Mouse (Mus musculus) midbrain, embryonic 15.5 days (tissue): ENCODE results near the gene Ldb2. TPM values are rescaled to one million over a fixed set of nuclear protein-coding genes. Genes with fewer than 3 reads are reported as not detected.

Source experiments
- ATAC-seq: fragments of 200-750 bp; cut with Nextera tagmentation; replicated peaks from 2 replicates; pipeline ENCODE4 v1.8.0; 2017; ENCODE audit warnings: moderate TSS enrichment
- H3K27ac ChIP-seq: fragments of 300-500 bp; sonication (generic); 2 replicates; pipeline ENCODE4 v1.5.1; 2015; ENCODE audit warnings: mild to moderate bottlenecking, inconsistent platforms
- H3K27me3 ChIP-seq: fragments of 300-500 bp; sonication (generic); replicated peaks from 2 replicates; pipeline ENCODE4 v1.6.1; 2015; ENCODE audit warnings: inconsistent platforms
- H3K36me3 ChIP-seq: fragments of 300-500 bp; sonication (generic); replicated peaks from 2 replicates; pipeline ENCODE4 v1.6.1; 2015; ENCODE audit warnings: inconsistent platforms
- H3K4me1 ChIP-seq: fragments of 300-500 bp; sonication (generic); 2 replicates; pipeline ENCODE4 v1.6.1; 2015; ENCODE audit warnings: inconsistent platforms
- H3K4me2 ChIP-seq: fragments of 300-500 bp; sonication (generic); 2 replicates; pipeline ENCODE4 v1.6.1; 2015; ENCODE audit warnings: inconsistent platforms, mild to moderate bottlenecking, moderate library complexity
- H3K4me3 ChIP-seq: fragments of 300-500 bp; sonication (generic); 2 replicates; pipeline ENCODE4 v1.5.1; 2015; ENCODE audit warnings: mild to moderate bottlenecking, inconsistent platforms
- H3K9ac ChIP-seq: fragments of 300-500 bp; sonication (generic); 2 replicates; pipeline ENCODE4 v1.6.1; 2015; ENCODE audit warnings: mild to moderate bottlenecking, inconsistent platforms
- H3K9me3 ChIP-seq: fragments of 300-500 bp; sonication (generic); 2 replicates; pipeline ENCODE4 v1.6.1; 2016; ENCODE audit warnings: inconsistent platforms
- WGBS: fragments of 180-500 bp; shearing (Covaris S2); methylation state at CpG from one replicate; pipeline ENCODE4 v1.1.7; 2015; ENCODE audit warnings: mixed read lengths; 5-methylcytosine and 5-hydroxymethylcytosine counted together
- polyA plus RNA-seq: library from polyadenylated mRNA; unstranded; fragments of >200 nt; fragmentation: Nextera tagmentation; extraction: Ambion mirVana; gene quantifications from 2 replicates; pipeline ENCODE4 v1.2.1, GENCODE M21; 2015

Gene Ldb2
- polyA plus RNA-seq, 1 experiment from 2014 or later, result 81.0 TPM

DNA sequence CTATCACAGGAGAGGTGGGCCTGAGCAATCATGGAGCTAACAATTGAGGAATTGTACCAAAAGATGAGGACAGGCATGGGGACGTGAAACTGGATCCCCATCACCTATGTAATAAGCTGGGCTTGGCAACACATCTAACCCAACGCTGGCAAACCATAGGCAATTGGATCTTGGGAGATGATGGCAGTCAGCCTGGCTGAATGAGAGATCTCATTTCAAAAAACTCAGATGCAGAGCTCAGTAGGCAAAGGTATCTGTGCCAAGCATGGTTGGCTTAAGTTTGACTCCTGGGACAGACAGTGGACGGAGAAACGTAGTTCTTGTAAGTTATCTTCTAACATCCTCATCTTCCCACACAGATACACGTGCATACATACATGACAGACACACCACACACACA is 294.3 kb downstream of the Ldb2 start:
- Histone ChIP-seq H3K4me1 (no peaks in the 10 kb centered on the region), H3K4me2 (no peak overlapping the region), H3K27me3 (no peaks in the 10 kb centered on the region), H3K9ac (no peak overlapping the region), H3K9me3 (no peaks in the 10 kb centered on the region), H3K36me3 (no peaks in the 10 kb centered on the region), H3K27ac (no peak overlapping the region), H3K4me3 (no peak overlapping the region)
- ATAC-seq, result no peak
- 89% methylated on average over 5 of the region's 5 CpGs for WGBS

DNA sequence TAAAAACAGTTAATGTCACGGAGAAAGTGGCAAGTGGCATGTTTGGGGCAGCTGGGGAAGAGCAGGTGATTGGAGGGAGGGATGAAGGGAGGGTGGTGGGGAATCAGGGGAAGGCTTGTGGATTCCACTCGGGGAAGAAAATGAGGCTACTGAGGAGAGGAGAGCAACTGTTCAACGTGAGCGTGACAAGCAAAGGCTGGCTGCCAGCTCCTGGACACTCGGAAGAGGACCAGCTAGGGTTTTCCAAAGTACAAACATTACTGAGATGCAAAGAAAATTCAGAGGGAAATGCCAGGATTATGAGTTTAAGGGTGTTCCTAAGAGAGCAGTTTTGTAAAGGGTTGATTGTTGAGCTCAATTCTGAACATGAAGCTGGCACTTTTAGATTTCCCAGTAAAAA is 294.7 kb downstream of the Ldb2 start:
- WGBS, result 71% methylated on average over 5 of the region's 5 CpGs
- no peak overlapping the region for H3K9ac ChIP-seq
- no peak overlapping the region for H3K4me2 ChIP-seq
- no peak overlapping the region for H3K4me3 ChIP-seq
- no peaks in the 10 kb centered on the region for H3K9me3 ChIP-seq
- H3K36me3 ChIP-seq, result no peaks in the 10 kb centered on the region
- H3K27ac ChIP-seq, result no peak overlapping the region
- ATAC-seq, result no peak
- no peaks in the 10 kb centered on the region for H3K27me3 ChIP-seq
- no peaks in the 10 kb centered on the region for H3K4me1 ChIP-seq

GRCm38 (mm10) chr5:44498229-44498628 is 301.3 kb downstream of the Ldb2 start:
- Histone ChIP-seq H3K4me3 (no peak overlapping the region), H3K4me1 (no peaks in the 10 kb centered on the region; the same call in 1 of the 2 replicates), H3K4me2 (no peak overlapping the region), H3K36me3 (no peaks in the 10 kb centered on the region), H3K27me3 (no peaks in the 10 kb centered on the region), H3K9me3 (no peaks in the 10 kb centered on the region), H3K9ac (no peak overlapping the region), H3K27ac (no peak overlapping the region)
- no peak for ATAC-seq
- WGBS, result 90% methylated on average over 1 of the region's 1 CpGs

DNA sequence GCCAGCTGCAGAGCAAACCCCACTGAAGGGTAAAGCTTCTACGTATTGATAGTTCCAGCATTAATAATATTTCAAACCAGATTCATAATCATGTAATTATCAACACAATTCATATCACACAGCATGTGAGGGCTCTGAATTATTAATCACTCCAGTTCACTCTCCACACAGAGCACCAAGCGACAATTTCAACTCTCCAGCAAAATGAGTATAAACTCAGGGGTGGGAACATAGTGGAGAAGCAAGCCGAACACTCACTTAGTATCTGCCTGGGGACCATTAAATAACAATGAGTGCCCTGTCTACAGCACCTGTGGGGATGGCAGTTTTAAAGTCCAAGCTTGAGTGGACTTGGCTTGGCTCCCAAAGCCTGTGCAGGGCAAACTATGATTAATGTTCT is 302.6 kb downstream of the Ldb2 start:
- Histone ChIP-seq H3K9me3 (no peaks in the 10 kb centered on the region), H3K27me3 (no peaks in the 10 kb centered on the region), H3K4me1 (no peaks in the 10 kb centered on the region; the same call in 1 of the 2 replicates), H3K4me2 (no peak overlapping the region), H3K36me3 (no peaks in the 10 kb centered on the region), H3K27ac (no peak overlapping the region), H3K4me3 (no peak overlapping the region), H3K9ac (no peak overlapping the region)
- 65% methylated on average over 3 of the region's 3 CpGs for WGBS
- ATAC-seq, result no peak

- H3K4me2 ChIP-seq, result no peak overlapping the region
- no peaks in the 10 kb centered on the region for H3K27me3 ChIP-seq
- 89% methylated on average over 4 of the region's 4 CpGs for WGBS
- H3K27ac ChIP-seq, result no peak overlapping the region
- H3K4me3 ChIP-seq, result no peak overlapping the region
- H3K9ac ChIP-seq, result no peak overlapping the region
- no peaks in the 10 kb centered on the region; the same call in 1 of the 2 replicates for H3K4me1 ChIP-seq
- ATAC-seq, result no peak
- no peaks in the 10 kb centered on the region for H3K9me3 ChIP-seq
- H3K36me3 ChIP-seq, result no peaks in the 10 kb centered on the region
These were observed 304.4 kb downstream of the Ldb2 start for GRCm38 (mm10) chr5:44495092-44495491.

DNA sequence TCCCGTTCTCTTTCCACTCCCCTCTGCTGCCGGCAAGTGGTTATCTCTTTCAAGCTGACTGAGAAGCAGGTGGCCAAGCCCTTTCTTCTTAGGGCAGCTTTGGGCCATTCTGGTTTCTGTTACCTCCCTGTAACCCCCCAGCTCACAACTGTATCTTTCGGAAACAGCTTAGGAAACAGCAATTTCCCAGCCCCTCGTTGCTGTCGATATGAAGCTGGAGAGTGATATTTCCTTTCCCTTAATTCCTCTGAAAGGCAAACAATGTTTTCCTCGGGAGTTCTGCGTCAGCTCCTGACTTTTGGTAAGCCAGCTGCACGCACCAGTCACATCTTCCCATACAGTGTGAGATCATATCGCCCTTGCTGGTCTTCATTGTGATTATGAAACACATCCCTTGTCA is 305.3 kb downstream of the Ldb2 start:
- Histone ChIP-seq H3K27me3 (no peaks in the 10 kb centered on the region), H3K27ac (no peak overlapping the region), H3K4me3 (no peak overlapping the region), H3K4me1 (no peaks in the 10 kb centered on the region; the same call in 1 of the 2 replicates), H3K36me3 (no peaks in the 10 kb centered on the region), H3K4me2 (no peak overlapping the region), H3K9me3 (no peaks in the 10 kb centered on the region), H3K9ac (no peak overlapping the region)
- WGBS, result 70% methylated on average over 9 of the region's 9 CpGs
- ATAC-seq, result no peak

DNA sequence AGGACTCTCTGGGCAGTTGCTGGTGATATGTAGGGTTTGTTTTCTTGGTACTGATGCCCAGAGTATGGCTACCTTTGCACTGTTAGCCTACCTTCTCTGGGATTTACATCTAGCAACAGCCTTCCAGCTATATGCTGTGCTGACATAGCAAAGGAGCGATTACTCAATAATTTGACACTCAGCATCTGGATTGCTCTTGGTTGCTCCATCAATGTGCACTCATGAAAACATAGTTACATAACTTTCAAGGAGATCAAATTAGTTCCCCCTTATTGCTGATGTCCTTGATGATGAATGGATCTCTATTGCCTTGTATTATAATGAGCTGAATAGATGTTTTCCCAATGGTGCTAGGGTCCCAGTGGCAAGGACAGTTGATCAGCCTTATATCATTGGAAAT is 308.0 kb downstream of the Ldb2 start:
- no peaks in the 10 kb centered on the region for H3K4me1 ChIP-seq
- no peak overlapping the region for H3K4me2 ChIP-seq
- WGBS, result 100% methylated on average over 1 of the region's 1 CpGs
- H3K9ac ChIP-seq, result no peak overlapping the region
- no peaks in the 10 kb centered on the region for H3K36me3 ChIP-seq
- H3K27me3 ChIP-seq, result no peaks in the 10 kb centered on the region
- H3K4me3 ChIP-seq, result no peak overlapping the region
- no peaks in the 10 kb centered on the region for H3K9me3 ChIP-seq
- ATAC-seq, result no peak
- H3K27ac ChIP-seq, result no peak overlapping the region

- Histone ChIP-seq H3K27me3 (no peaks in the 10 kb centered on the region), H3K4me3 (no peak overlapping the region), H3K36me3 (no peaks in the 10 kb centered on the region), H3K9me3 (no peaks in the 10 kb centered on the region), H3K4me1 (no peaks in the 10 kb centered on the region), H3K9ac (no peak overlapping the region), H3K27ac (no peak overlapping the region), H3K4me2 (no peak overlapping the region)
- no peak for ATAC-seq
- WGBS, result 94% methylated on average over 6 of the region's 6 CpGs
These were observed 309.0 kb downstream of the Ldb2 start for GRCm38 (mm10) chr5:44490462-44490861.

DNA sequence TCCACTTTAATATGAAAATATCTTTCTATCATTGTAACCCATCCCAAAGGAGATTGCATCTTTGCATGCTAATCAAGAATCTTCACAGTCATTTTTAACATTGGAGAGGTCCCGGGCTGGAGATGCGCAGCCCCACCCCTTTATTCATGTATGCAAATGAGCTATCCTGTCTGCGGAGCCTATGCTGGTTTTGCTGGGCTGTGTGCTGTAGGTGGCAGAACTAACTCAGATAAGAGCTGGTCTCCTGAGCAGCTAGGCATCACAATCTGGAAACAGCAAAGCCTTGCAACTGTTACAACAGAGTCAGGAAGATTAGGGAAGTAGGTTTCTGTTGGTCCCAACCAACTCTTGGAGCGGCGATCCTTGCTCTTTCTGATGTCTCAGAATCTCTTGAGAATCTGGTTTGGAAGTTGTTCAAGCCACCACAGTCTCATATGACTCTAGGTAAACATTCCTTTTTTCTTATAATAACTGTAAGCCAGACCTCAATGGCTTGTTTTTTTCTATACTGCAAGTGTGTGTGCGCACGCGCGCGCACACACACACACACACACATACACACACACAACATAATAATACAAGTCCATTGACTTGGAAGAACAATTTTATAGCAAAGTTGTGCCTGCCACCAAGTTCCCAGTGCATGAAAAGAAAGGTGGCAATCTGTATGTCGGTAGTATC is 315.9 kb downstream of the Ldb2 start:
- WGBS, result 63% methylated on average over 11 of the region's 11 CpGs
- peaks cover 13% of the 10 kb centered on the region; the same call in 1 of the 2 replicates for H3K4me1 ChIP-seq
- H3K9ac ChIP-seq, result no peak overlapping the region
- H3K4me3 ChIP-seq, result no peak overlapping the region
- H3K27ac ChIP-seq, result 0 out of 2 replicates have a peak overlapping the region, but pooled peaks have one; percentile 31
- no peaks in the 10 kb centered on the region for H3K27me3 ChIP-seq
- peak; percentile 94 for ATAC-seq
- no peaks in the 10 kb centered on the region for H3K36me3 ChIP-seq
- peak overlapping the region; percentile 22; the same call in 1 of the 2 replicates for H3K4me2 ChIP-seq
- H3K9me3 ChIP-seq, result no peaks in the 10 kb centered on the region

DNA sequence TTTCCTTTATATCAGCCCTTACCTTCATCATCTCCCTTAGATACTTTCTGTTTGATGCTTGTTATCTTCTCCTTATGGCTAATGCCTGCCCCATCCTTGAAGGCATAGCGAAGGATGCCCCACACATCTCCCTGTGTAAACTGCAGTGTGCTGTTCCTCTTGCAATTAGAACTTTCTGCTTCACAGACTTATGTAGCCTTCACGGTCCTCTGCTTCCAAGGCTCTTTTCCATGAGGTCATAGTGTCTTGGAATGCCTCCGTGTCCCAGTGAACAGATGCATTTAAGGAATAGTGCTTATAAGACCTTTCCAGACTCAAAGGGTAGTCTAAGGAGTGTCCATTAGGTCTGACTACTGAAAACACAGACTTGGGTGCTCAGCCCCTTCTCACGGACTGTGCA is 318.1 kb downstream of the Ldb2 start:
- Histone ChIP-seq H3K9me3 (no peaks in the 10 kb centered on the region), H3K4me2 (no peak overlapping the region), H3K36me3 (no peaks in the 10 kb centered on the region), H3K4me1 (peaks cover 13% of the 10 kb centered on the region; the same call in 1 of the 2 replicates), H3K4me3 (no peak overlapping the region), H3K27me3 (no peaks in the 10 kb centered on the region), H3K9ac (no peak overlapping the region), H3K27ac (no peak overlapping the region)
- 81% methylated on average over 4 of the region's 4 CpGs for WGBS
- ATAC-seq, result no peak

DNA sequence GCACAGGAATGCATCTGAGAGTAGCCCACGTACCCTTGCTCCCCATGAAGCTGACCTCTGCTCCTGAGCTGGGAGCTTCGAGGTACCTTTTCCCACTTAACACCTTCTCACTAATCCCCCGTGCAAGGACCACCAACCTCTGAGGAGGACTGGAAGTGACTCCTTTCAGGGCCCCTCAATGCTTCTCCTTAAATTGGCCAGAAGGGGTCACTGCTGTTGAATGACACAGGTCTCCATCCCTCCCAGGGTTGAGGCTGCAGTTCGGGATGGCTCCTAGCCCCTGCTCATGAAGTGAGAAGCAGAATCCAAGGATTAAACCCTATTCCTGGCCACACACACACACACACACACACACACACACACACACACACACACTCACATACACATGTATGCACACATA is 323.1 kb downstream of the Ldb2 start:
- Histone ChIP-seq H3K9me3 (no peaks in the 10 kb centered on the region), H3K36me3 (no peaks in the 10 kb centered on the region), H3K27ac (no peak overlapping the region), H3K4me2 (no peak overlapping the region), H3K27me3 (no peaks in the 10 kb centered on the region), H3K4me1 (no peaks in the 10 kb centered on the region), H3K4me3 (no peak overlapping the region), H3K9ac (no peak overlapping the region)
- WGBS, result 28% methylated on average over 4 of the region's 4 CpGs
- ATAC-seq, result no peak

DNA sequence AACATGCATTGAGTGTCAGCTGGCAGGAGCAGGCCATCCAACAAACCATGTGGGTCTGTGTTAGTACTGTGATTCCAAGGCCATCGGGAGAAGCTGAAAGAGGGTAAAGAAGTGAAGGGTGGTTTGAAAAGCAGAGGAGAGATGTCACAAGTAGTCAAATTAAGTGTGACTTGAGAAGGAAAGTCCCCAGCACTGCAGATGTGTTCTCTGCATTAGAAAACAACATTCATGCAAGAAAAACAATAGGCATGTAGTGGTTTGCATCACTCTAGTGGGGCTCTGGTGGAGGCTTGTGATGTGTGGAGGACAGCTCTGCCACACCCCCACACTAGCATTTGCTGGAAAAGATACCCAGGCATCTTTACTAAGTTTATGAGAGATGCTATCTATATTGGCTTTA is 323.9 kb downstream of the Ldb2 start:
- H3K4me3 ChIP-seq, result no peak overlapping the region
- WGBS, result 79% methylated on average over 1 of the region's 1 CpGs
- no peak overlapping the region for H3K27ac ChIP-seq
- H3K36me3 ChIP-seq, result no peaks in the 10 kb centered on the region
- H3K9ac ChIP-seq, result no peak overlapping the region
- H3K4me1 ChIP-seq, result no peaks in the 10 kb centered on the region
- no peaks in the 10 kb centered on the region for H3K27me3 ChIP-seq
- no peak for ATAC-seq
- no peaks in the 10 kb centered on the region for H3K9me3 ChIP-seq
- no peak overlapping the region for H3K4me2 ChIP-seq
